Mouse (Mus musculus) heart, adult 2 months (tissue): Measurements from ENCODE around the gene Rnf181. TPM values are rescaled to one million over a fixed set of nuclear protein-coding genes. Genes with fewer than 3 reads are reported as not detected.
A peak's percentile ranks its signal among the peaks of the same experiment; 100 is the strongest.

Experiments
- DNase-seq, 2 experiments: peaks; one replicate each; pipeline ENCODE4 v3.0.0; 2021
- H3K27ac ChIP-seq: fragments of 200-600 bp; 2 replicates; pipeline ENCODE4 v1.8.1; 2022
- H3K27me3 ChIP-seq: fragments of 200-500 bp; 2 replicates; pipeline ENCODE4 v1.6.1; 2012; ENCODE audit warnings: mild to moderate bottlenecking, low read length, inconsistent platforms, mixed read lengths; ENCODE audit not compliant: control insufficient read depth, insufficient read depth
- H3K36me3 ChIP-seq: fragments of 200-500 bp; 2 replicates; pipeline ENCODE4 v1.6.1; 2012; ENCODE audit warnings: low read length, inconsistent platforms; ENCODE audit not compliant: control insufficient read depth, insufficient read depth
- H3K4me1 ChIP-seq: fragments of 200-500 bp; 2 replicates; pipeline ENCODE4 v1.6.1; 2011; ENCODE audit warnings: low read length; ENCODE audit not compliant: control insufficient read depth, insufficient read depth
- H3K4me3 ChIP-seq: fragments of 200-600 bp; 2 replicates; pipeline ENCODE4 v1.8.1; 2022
- H3K79me2 ChIP-seq: fragments of 200-500 bp; replicated peaks from 2 replicates; pipeline ENCODE4 v1.6.1; 2012; ENCODE audit warnings: mild to moderate bottlenecking, inconsistent platforms, low read length, moderate library complexity, mixed read lengths; ENCODE audit not compliant: control insufficient read depth, insufficient read depth
- H3K9ac ChIP-seq: fragments of 200-500 bp; 2 replicates; pipeline ENCODE4 v1.6.1; 2012; ENCODE audit warnings: low read depth, mild to moderate bottlenecking, control low read depth, inconsistent platforms, low read length, mixed read lengths
- CTCF ChIP-seq: fragments of 200-600 bp; IDR thresholded peaks from 2 replicates; pipeline ENCODE4 v1.8.1; 2022; ENCODE audit warnings: antibody characterized with exemption, mild to moderate bottlenecking, moderate library complexity
- EP300 ChIP-seq: fragments of 200-500 bp; IDR thresholded peaks from 2 replicates; pipeline ENCODE4 v1.6.1; 2011; ENCODE audit warnings: low read depth, low read length, control low read depth; ENCODE audit not compliant: insufficient read depth
- POLR2A ChIP-seq: fragments of 200-500 bp; IDR thresholded peaks from 2 replicates; pipeline ENCODE4 v1.6.1; 2011; ENCODE audit warnings: mild to moderate bottlenecking, low read depth, low read length, control low read depth; ENCODE audit not compliant: insufficient read depth
- WGBS: fragments of 180-500 bp; shearing (Covaris S2); methylation state at CpG from one replicate; pipeline ENCODE4 v1.1.7; 2018; 5-methylcytosine and 5-hydroxymethylcytosine counted together
- intact Hi-C: fragments of 180-260 bp; cut with DNase I; formaldehyde crosslinking; loops from one replicate; pipeline ENCODE4 v1.15.1; 2025
- polyA plus RNA-seq: library from polyadenylated mRNA; depleted of rRNA; stranded (reverse); fragments of >200 nt; gene quantifications from 2 replicates; pipeline ENCODE4 v1.2.3, GENCODE M21; 2012
- total RNA-seq, 2 experiments: library from RNA; stranded (reverse); gene quantifications; 2 replicates each; pipeline ENCODE4 v1.2.3; 2021

Gene Rnf181
- total and polyA plus RNA-seq, 3 experiments = 36.0 to 44.0 (median 40.7) TPM

GRCm38 (mm10) chr6:72344396-72345073 is 22.2 kb downstream of the Rnf181 start:
- Histone ChIP-seq H3K9ac (peak overlapping the region; percentile 98), H3K27ac (peak overlapping the region; percentile 90), H3K36me3 (peaks cover 10% of the 10 kb centered on the region; the same call in 1 of the 2 replicates), H3K79me2 (peaks cover 4% of the 10 kb centered on the region), H3K4me3 (peak overlapping the region; percentile 99), H3K4me1 (peaks cover 11% of the 10 kb centered on the region), H3K27me3 (no peaks in the 10 kb centered on the region)
- WGBS = under 1% methylated on average over 42 of the region's 42 CpGs
- no peak for DNase-seq
- intact Hi-C loops = no loop called here
- TF ChIP-seq EP300 = no peak
- no peak for TF ChIP-seq CTCF
- TF ChIP-seq POLR2A = no peak

- no peak overlapping the region for H3K9ac ChIP-seq
- peaks cover 2% of the 10 kb centered on the region; the same call in 1 of the 2 replicates for H3K4me1 ChIP-seq
- no peak overlapping the region for H3K27ac ChIP-seq
- WGBS = 60% methylated on average over 2 of the region's 2 CpGs
- peaks cover 2% of the 10 kb centered on the region; the same call in 1 of the 2 replicates for H3K79me2 ChIP-seq
- intact Hi-C loops = no loop called here
- H3K36me3 ChIP-seq = peaks cover 4% of the 10 kb centered on the region; the same call in 1 of the 2 replicates
- no peaks in the 10 kb centered on the region for H3K27me3 ChIP-seq
- DNase-seq = no peak
- TF ChIP-seq CTCF = no peak
- no peak for TF ChIP-seq EP300
- TF ChIP-seq POLR2A = no peak
- no peak overlapping the region for H3K4me3 ChIP-seq
Measured at GRCm38 (mm10) chr6:72340481-72340880, 26.3 kb downstream of the Rnf181 start.

DNA sequence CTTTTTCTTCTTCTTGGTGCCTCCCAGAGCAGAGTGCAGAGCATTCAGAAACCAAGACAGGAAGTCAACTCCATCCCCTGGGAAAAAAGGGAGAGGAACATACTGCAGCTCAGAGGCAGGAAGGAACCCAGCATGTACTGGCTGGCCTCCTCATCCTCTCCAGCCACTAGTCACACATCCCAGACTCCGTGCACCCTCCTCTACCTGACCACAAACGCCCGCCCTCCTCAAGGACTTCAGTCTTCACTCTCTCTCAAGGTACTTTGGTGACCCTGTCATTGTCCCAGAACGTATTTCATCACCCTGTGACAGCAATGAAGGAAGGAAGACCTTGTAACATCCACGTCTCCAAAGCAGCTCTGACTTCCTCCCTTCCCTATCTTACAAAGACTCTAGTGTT is 33.6 kb downstream of the Rnf181 start:
- Histone ChIP-seq H3K36me3 (no peaks in the 10 kb centered on the region; the same call in none of the 2 replicates), H3K79me2 (no peaks in the 10 kb centered on the region), H3K9ac (no peak overlapping the region), H3K27me3 (no peaks in the 10 kb centered on the region), H3K4me3 (no peak overlapping the region), H3K27ac (peak overlapping the region; percentile 45), H3K4me1 (peaks cover 2% of the 10 kb centered on the region)
- DNase-seq = no peak
- TF ChIP-seq EP300 (no peak), POLR2A (no peak), CTCF (no peak)
- intact Hi-C loops = loop anchor here (10.0 kb wide), 1 partner anchor 438 kb away; no protein-coding TSS in a partner anchor
- WGBS = 30% methylated on average over 5 of the region's 5 CpGs

DNA sequence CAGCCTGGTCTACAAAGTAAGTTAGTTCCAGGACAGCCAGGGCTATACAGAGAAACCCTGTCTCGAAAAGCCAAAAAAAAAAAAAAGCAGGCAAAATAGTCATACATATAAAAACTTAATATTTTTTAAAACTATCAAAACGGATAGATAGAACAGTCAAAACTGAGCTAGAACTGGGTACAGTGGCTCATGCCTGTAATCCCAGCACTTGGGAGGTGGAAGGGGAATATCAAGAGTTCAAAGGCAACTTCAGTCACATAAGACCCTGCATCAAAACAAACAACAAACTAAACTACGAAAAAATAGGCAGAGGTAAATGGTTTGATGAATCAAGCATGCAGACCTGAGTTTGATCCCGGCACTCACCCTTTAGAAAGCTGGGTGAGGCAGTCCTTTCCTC is 36.6 kb downstream of the Rnf181 start:
- H3K27me3 ChIP-seq = no peaks in the 10 kb centered on the region
- intact Hi-C loops = loop anchor here (10.0 kb wide), 1 partner anchor 435 kb away; no protein-coding TSS in a partner anchor
- H3K4me1 ChIP-seq = peaks cover 2% of the 10 kb centered on the region
- H3K27ac ChIP-seq = no peak overlapping the region
- 90% methylated on average over 4 of the region's 4 CpGs for WGBS
- no peak for DNase-seq
- no peak overlapping the region for H3K4me3 ChIP-seq
- no peak for TF ChIP-seq POLR2A
- no peak for TF ChIP-seq EP300
- no peak for TF ChIP-seq CTCF
- H3K9ac ChIP-seq = no peak overlapping the region
- H3K79me2 ChIP-seq = no peaks in the 10 kb centered on the region
- H3K36me3 ChIP-seq = no peaks in the 10 kb centered on the region; the same call in none of the 2 replicates

- no peak for DNase-seq
- no peak overlapping the region for H3K9ac ChIP-seq
- intact Hi-C loops = no loop called here
- H3K36me3 ChIP-seq = no peaks in the 10 kb centered on the region; the same call in none of the 2 replicates
- no peak overlapping the region for H3K4me3 ChIP-seq
- H3K79me2 ChIP-seq = no peaks in the 10 kb centered on the region
- no peaks in the 10 kb centered on the region for H3K27me3 ChIP-seq
- 87% methylated on average over 5 of the region's 5 CpGs for WGBS
- H3K27ac ChIP-seq = no peak overlapping the region
- TF ChIP-seq EP300 (no peak), CTCF (no peak), POLR2A (no peak)
- peaks cover 2% of the 10 kb centered on the region for H3K4me1 ChIP-seq
Measured at GRCm38 (mm10) chr6:72329019-72329418, 37.7 kb downstream of the Rnf181 start.

DNA sequence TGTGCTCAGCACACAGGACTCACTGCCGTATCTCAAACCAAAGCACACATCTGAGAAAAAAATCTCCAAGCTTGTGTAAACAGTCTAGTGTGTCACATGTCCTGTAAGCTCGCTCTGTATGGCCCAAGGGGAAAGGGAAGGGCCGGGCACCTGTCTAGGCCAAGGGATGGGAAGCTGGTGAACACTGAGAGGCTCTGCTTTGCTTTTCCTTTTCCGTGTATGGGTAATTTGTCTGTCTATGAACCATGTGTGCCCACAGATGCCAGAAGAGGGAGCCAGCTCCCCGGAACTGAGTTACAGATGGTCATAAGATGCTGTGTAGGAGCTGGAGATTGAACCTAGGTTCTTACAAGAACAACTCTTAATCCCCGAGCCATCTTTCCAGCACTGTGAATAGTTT is 40.5 kb downstream of the Rnf181 start:
- H3K79me2 ChIP-seq = no peaks in the 10 kb centered on the region
- TF ChIP-seq EP300 = no peak
- peak; percentile 56 for TF ChIP-seq CTCF
- no peak overlapping the region for H3K4me3 ChIP-seq
- H3K27ac ChIP-seq = no peak overlapping the region
- H3K4me1 ChIP-seq = no peaks in the 10 kb centered on the region
- intact Hi-C loops = no loop called here
- H3K27me3 ChIP-seq = no peaks in the 10 kb centered on the region
- no peak for DNase-seq
- 56% methylated on average over 6 of the region's 6 CpGs for WGBS
- no peaks in the 10 kb centered on the region for H3K36me3 ChIP-seq
- no peak overlapping the region for H3K9ac ChIP-seq
